Mouse (Mus musculus) liver (tissue): ENCODE data around the gene Gm11238.
"Not testable (repeated sequence)": the region's sequence is repeated elsewhere in the genome, so short reads cannot be mapped to it uniquely, and the experiment has no call there.

Experiments used
- DNase-seq: peaks from one replicate; pipeline ENCODE4 v3.0.0-alpha.2; 2020; ENCODE audit warnings: mixed read lengths

Gene Gm11238

GRCm38 (mm10) chr4:73607581-73607980, at the start of gene Gm11238:
TSS of gene Gm11238 (plus strand) at chr4:73607881.
- not testable (repeated sequence) for DNase-seq

DNA sequence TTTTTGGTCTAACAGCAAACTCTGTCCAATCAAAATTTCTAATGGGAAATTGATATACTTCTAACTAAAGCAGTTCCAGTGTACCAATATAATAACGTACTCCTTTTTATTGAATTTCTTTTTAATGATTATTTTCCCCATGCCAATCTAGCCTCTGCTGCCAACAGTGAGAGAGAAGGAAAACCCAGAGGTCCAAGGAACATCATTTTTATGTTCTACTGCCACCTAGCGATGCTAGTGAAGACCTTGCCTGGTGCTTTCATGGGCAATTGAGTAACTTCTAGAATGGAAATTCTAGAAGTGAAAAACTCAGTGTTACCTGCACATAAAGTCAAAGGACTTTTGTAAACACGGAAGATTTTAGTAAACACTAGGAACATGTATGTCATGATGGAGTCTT, 8.4 kb upstream of the Gm11238 start:
- no peak for DNase-seq

DNA sequence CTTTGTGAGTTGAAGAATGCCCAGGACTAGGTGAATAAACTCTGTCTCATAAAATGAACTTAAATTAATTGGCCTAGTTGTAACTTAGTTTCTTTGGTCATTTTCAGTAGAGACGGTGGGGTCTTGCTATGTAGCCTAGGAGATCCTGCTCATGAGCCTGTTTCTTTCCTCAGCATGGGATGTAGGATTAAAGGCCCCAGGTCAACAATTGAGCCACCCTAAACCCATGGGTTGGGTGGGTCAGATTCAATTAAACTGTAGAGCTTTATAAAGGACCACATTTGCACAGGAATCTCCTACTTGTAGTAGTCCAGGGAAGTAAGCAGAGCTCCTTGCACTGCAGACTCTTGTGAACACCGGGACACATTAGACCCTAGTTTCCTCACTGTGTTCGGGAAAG, 15.0 kb downstream of the Gm11238 start, which contains the start of gene Gm11237:
Gm11237 (plus strand) TSS at position 301 of the 400 bp plus-strand sequence.
- DNase-seq = not testable (repeated sequence)

- not testable (repeated sequence) for DNase-seq
These were observed 30.1 kb downstream of the Gm11238 start, which contains the start of gene Gm11236 for GRCm38 (mm10) chr4:73637821-73638220. TSS of gene Gm11236 (plus strand) at chr4:73638121.

- DNase-seq = not testable (repeated sequence)
These were observed 54.2 kb downstream of the Gm11238 start for GRCm38 (mm10) chr4:73661864-73662263.

DNA sequence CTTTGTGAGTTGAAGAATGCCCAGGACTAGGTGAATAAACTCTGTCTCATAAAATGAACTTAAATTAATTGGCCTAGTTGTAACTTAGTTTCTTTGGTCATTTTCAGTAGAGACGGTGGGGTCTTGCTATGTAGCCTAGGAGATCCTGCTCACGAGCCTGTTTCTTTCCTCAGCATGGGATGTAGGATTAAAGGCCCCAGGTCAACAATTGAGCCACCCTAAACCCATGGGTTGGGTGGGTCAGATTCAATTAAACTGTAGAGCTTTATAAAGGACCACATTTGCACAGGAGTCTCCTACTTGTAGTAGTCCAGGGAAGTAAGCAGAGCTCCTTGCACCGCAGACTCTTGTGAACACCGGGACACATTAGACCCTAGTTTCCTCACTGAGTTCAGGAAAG, 60.4 kb downstream of the Gm11238 start, which contains the start of gene Gm11239:
Gm11239 (plus strand) TSS at position 301 of the 400 bp plus-strand sequence.
- DNase-seq = not testable (repeated sequence)

GRCm38 (mm10) chr4:73683216-73683615, 75.5 kb downstream of the Gm11238 start, which contains the start of gene Gm428:
TSS of gene Gm428 (plus strand) at chr4:73683516.
- not testable (repeated sequence) for DNase-seq
